Mouse (Mus musculus) midbrain, embryonic 11.5 days (tissue): ENCODE measurements at regions not wholly inside any gene's neighbourhood (a gene's known extent, or its start where the extent isn't known, plus 50 kb on each side); places are given as distances from the start of the nearest gene placed in this dataset.

Experiments used
- ATAC-seq: fragments of 200-750 bp; cut with Nextera tagmentation; 2 replicates; pipeline ENCODE4 v1.8.0; 2017; ENCODE audit warnings: moderate TSS enrichment, moderate library complexity; ENCODE audit not compliant: low FRiP score
- DNase-seq: peaks from one replicate; pipeline ENCODE4 v3.0.0; 2015; ENCODE audit warnings: low spot score; ENCODE audit errors: missing footprints
- H3K27ac ChIP-seq: fragments of 300-500 bp; sonication (generic); 2 replicates; pipeline ENCODE4 v1.5.1; 2014; ENCODE audit warnings: low read depth, low read length
- H3K27me3 ChIP-seq: fragments of 300-500 bp; sonication (generic); 2 replicates; pipeline ENCODE4 v1.6.1; 2014; ENCODE audit warnings: mild to moderate bottlenecking, low read length, moderate library complexity, mixed read lengths; ENCODE audit not compliant: control insufficient read depth, insufficient read depth
- H3K36me3 ChIP-seq: fragments of 300-500 bp; sonication (generic); 2 replicates; pipeline ENCODE4 v1.6.1; 2014; ENCODE audit warnings: mild to moderate bottlenecking, low read length, moderate library complexity, mixed read lengths; ENCODE audit not compliant: control insufficient read depth, insufficient read depth
- H3K4me1 ChIP-seq: fragments of 300-500 bp; sonication (generic); 2 replicates; pipeline ENCODE4 v1.6.1; 2014; ENCODE audit warnings: low read length; ENCODE audit not compliant: control insufficient read depth, insufficient read depth
- H3K4me2 ChIP-seq: fragments of 300-500 bp; sonication (generic); 2 replicates; pipeline ENCODE4 v1.6.1; 2014; ENCODE audit warnings: mild to moderate bottlenecking, moderate library complexity
- H3K4me3 ChIP-seq: fragments of 300-500 bp; sonication (generic); 2 replicates; pipeline ENCODE4 v1.5.1; 2014; ENCODE audit warnings: low read depth, low read length
- H3K9ac ChIP-seq: fragments of 300-500 bp; sonication (generic); 2 replicates; pipeline ENCODE4 v1.6.1; 2014; ENCODE audit warnings: low read length
- H3K9me3 ChIP-seq: fragments of 300-500 bp; sonication (generic); 2 replicates; pipeline ENCODE4 v1.6.1; 2016; ENCODE audit warnings: low read length; ENCODE audit not compliant: control insufficient read depth
- WGBS: fragments of 180-500 bp; shearing (Covaris S2); extraction: QIAGEN DNeasy Blood & Tissue Kit; methylation state at CpG from one replicate; pipeline ENCODE4 v1.1.7; 2014; 5-methylcytosine and 5-hydroxymethylcytosine counted together

DNA sequence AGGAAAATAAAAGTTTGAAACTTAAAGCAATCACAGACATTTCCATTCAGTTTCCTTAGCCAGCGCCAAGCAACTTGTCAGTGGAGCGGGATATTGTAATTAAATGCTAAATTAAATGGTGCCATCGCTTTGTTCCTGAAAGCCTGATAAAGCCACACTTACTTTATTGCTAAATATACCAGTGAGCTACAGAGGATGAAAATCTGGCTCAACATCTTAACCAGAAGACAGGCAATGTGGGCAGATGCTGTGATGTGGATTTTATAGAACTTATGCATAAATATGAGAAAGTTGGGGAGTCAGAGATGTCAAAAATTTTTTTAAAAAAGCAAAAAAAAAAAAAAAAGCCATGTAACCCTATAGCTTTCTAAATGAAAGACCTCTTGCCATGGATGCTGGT is 340.8 kb downstream of the Galc start:
- DNase-seq: no peak
- Histone ChIP-seq H3K4me2 (no peak overlapping the region), H3K4me1 (no peaks in the 10 kb centered on the region), H3K27ac (no peak overlapping the region), H3K27me3 (no peaks in the 10 kb centered on the region), H3K36me3 (no peaks in the 10 kb centered on the region), H3K9ac (no peak overlapping the region), H3K4me3 (no peak overlapping the region), H3K9me3 (no peaks in the 10 kb centered on the region)
- ATAC-seq: no peak
- WGBS: 90% methylated on average over 3 of the region's 3 CpGs

DNA sequence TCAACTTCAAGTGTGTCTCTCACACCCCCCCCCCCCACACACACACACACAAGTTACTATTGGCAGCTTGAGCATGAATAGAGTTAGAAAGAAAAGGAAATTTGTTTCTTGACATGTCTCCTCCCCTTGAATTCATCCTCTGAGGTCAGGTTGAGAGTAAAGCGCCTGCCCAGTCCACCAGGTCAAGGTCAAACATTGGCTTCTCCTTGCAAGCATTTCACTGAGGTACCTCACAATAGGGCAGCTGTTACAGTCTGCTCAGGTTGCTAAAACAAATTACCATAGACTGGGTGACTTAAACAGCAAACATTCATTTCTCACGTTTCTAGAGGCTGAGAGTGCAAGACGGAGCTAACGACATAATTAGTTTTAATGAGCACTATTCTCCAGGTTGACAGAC is 344.2 kb downstream of the Galc start:
- Histone ChIP-seq H3K4me1 (no peaks in the 10 kb centered on the region), H3K27ac (no peak overlapping the region), H3K9ac (no peak overlapping the region), H3K36me3 (no peaks in the 10 kb centered on the region), H3K4me3 (no peak overlapping the region), H3K4me2 (no peak overlapping the region), H3K27me3 (no peaks in the 10 kb centered on the region), H3K9me3 (no peaks in the 10 kb centered on the region)
- 80% methylated on average over 4 of the region's 4 CpGs for whole genome bisulfite sequencing
- ATAC-seq: no peak
- no peak for DNase-seq

DNA sequence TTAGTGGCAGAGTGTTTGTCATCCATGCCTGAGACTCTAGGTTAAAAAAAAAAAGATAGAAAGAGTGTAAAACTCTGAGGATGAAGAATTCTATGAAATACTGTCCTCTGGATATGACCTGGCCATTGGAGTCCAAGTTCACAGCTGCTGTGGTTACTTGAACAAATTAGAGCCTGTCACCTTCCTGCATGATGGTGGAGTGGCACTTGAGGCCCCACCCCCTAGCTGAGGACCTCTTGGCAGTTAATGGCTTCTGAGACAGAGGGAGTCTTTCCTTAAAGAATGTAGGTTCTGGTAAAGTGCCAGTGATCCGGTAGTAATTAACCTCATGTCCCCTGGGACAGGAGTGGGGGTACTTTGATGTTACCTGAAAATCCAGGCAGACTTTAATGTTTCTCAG is 346.5 kb downstream of the Galc start:
- DNase-seq (no peak), ATAC-seq (no peak)
- no peaks in the 10 kb centered on the region for H3K9me3 ChIP-seq
- H3K4me1 ChIP-seq: no peaks in the 10 kb centered on the region
- WGBS: 92% methylated on average over 1 of the region's 1 CpGs
- H3K27me3 ChIP-seq: no peaks in the 10 kb centered on the region
- no peak overlapping the region for H3K9ac ChIP-seq
- no peak overlapping the region for H3K4me3 ChIP-seq
- H3K4me2 ChIP-seq: no peak overlapping the region
- H3K27ac ChIP-seq: no peak overlapping the region
- H3K36me3 ChIP-seq: no peaks in the 10 kb centered on the region

DNA sequence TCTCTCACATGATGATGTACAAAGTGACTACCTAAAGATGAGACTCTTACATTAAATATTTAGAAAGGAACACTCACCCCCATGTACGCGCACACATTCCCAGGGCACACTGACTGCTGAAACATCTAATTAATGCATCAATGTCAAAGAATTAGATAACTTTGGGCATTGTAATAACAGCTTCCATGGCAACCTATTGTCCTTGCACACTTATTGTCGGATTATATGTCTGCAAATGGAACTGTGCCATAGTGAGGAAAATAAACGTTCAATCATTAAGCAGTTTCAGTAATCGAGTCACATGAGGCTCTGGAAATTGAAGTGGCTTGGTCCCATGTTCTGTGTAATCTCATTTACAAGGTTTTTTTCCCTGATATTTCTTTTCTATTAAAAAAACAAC is 360.0 kb downstream of the Galc start:
- Histone ChIP-seq H3K4me2 (no peak overlapping the region), H3K27me3 (no peaks in the 10 kb centered on the region), H3K4me3 (no peak overlapping the region), H3K36me3 (no peaks in the 10 kb centered on the region), H3K27ac (no peak overlapping the region), H3K9me3 (no peaks in the 10 kb centered on the region), H3K4me1 (no peaks in the 10 kb centered on the region), H3K9ac (no peak overlapping the region)
- no peak for ATAC-seq
- 73% methylated on average over 5 of the region's 5 CpGs for WGBS
- DNase-seq: no peak

DNA sequence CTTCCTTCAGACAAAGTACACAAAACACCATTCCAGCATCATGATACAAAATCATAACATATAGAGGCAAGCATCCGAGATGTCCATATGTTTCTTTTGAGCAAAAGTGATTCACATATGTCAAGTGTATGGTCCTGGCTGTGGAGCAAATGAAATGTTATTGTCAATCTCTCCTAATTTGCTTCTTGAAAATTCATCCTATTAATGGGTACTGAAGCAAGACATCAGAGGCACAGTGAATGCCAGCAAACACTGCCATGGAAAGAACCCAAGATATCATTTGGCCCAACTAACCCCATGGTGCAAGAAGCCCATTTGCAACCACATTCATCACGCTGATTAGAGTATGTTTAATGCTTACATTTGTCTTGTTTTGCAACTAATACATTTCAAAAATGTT is 361.1 kb downstream of the Galc start:
- H3K27me3 ChIP-seq: no peaks in the 10 kb centered on the region
- ATAC-seq (no peak), DNase-seq (no peak)
- WGBS: 80% methylated on average over 2 of the region's 2 CpGs
- H3K4me1 ChIP-seq: no peaks in the 10 kb centered on the region
- no peak overlapping the region for H3K9ac ChIP-seq
- no peaks in the 10 kb centered on the region for H3K9me3 ChIP-seq
- no peak overlapping the region for H3K4me3 ChIP-seq
- H3K27ac ChIP-seq: no peak overlapping the region
- H3K4me2 ChIP-seq: no peak overlapping the region
- H3K36me3 ChIP-seq: no peaks in the 10 kb centered on the region

DNA sequence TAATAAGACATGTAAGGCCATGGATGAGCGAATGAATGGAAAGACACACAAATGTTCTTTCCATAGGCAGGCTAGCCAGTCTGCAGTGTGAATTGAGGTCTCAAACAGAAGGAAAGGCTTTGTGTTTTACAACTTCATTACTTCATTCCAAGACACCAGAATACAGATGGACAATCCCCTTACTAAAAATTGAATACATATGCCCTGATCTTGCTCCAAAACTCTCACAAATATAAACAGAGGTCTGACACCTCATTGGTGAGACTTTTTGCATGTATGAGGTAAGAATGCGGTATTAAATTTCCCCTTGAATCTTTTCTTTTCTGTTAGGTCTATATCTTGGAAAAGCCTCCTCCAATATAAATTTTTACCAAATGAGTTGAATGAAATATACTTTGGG is 363.3 kb downstream of the Galc start:
- 89% methylated on average over 2 of the region's 2 CpGs for WGBS
- H3K4me3 ChIP-seq: no peak overlapping the region
- H3K27me3 ChIP-seq: no peaks in the 10 kb centered on the region
- H3K4me1 ChIP-seq: no peaks in the 10 kb centered on the region
- no peaks in the 10 kb centered on the region for H3K9me3 ChIP-seq
- H3K36me3 ChIP-seq: no peaks in the 10 kb centered on the region
- ATAC-seq (no peak), DNase-seq (no peak)
- H3K4me2 ChIP-seq: no peak overlapping the region
- no peak overlapping the region for H3K27ac ChIP-seq
- no peak overlapping the region for H3K9ac ChIP-seq

DNA sequence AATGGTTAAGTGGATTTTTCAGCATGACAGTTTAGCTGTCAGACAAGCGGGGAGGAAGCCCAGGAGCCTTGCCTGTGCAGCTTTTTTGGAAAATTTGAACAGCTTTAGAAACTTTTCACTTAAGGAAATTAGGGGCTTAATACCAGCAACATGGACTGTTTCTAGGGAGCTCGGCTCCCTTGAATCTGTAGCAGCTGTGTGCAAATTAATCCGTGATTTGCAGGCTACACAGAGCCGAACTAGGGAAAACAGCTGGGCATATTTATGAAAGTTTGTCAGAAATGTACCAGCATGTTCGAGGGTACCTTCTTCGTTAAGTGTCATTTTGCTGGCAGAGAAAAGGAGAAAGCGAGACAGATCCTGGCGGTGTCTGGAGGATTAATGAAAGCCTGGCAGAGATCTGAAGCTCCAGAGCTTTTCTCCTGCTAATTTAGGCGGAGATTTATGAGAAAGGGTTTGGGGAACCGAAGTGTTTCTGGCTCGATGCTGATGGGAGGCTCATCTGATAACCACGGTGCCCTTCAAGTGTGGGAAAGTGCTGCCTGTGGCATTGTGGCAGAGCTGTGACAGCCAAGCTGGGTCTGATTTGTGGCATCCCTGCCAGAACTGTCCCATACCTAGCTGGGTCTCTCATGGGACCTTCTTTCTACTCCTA is 370.3 kb downstream of the Galc start:
- Histone ChIP-seq H3K27me3 (no peaks in the 10 kb centered on the region), H3K4me1 (peaks cover 9% of the 10 kb centered on the region), H3K36me3 (no peaks in the 10 kb centered on the region), H3K4me2 (peak overlapping the region; percentile 24; the same call in 1 of the 2 replicates), H3K27ac (peak overlapping the region; percentile 9; the same call in 1 of the 2 replicates), H3K9me3 (no peaks in the 10 kb centered on the region), H3K9ac (no peak overlapping the region), H3K4me3 (no peak overlapping the region)
- ATAC-seq (peak; percentile 81), DNase-seq (peak; percentile 90)
- WGBS: 5% methylated on average over 12 of the region's 12 CpGs

DNA sequence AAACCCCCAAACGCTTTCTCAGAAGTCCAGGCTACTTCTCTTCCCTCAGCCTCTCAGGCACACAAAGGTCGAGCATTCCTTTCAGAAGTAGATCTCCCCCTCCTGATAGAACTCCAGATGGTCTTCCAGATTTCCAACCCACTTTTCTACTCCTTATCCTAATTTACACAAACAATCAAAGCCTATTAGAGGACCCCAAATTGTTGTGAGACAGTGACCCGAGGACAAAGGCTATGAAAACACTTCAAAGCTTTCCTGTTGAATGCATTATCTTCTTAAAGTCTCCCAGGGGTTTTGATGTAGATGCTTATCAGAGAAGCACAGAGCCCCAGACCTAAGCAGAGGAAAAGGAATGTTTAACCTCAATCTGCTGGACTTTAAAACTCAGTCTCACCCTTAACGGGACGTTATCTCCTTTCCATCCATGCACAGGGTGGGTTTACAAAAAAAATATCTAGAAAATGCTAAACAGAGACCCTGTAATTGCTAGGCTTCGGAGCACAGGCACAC is 370.9 kb downstream of the Galc start:
- DNase-seq: peak; percentile 86
- Histone ChIP-seq H3K27me3 (no peaks in the 10 kb centered on the region), H3K4me2 (peak overlapping the region; percentile 24; the same call in 1 of the 2 replicates), H3K36me3 (no peaks in the 10 kb centered on the region), H3K4me1 (peaks cover 9% of the 10 kb centered on the region), H3K27ac (no peak overlapping the region), H3K9me3 (no peaks in the 10 kb centered on the region), H3K4me3 (no peak overlapping the region), H3K9ac (no peak overlapping the region)
- peak; percentile 71 for ATAC-seq
- WGBS: 2% methylated on average over 6 of the region's 6 CpGs

DNA sequence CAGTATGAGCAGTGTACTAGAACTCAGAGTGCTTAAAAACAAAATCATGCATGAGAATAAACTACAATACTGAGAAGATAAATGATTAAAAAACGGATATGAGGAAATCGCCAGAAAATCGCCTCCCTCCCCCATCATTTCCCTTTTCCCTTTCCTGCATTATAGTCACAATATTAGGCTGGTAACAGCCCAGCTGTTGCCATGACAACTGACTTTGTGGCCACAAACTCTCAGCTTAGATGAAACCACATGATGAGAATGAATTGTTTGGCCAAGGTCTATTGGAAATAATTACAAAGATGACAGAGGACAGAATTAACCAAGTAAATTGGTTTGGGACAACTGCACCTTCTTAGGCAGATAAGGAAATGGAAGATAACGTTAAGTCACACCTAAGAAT is 376.8 kb downstream of the Galc start:
- no peaks in the 10 kb centered on the region for H3K9me3 ChIP-seq
- ATAC-seq (peak; percentile 35; the same call in 1 of the 2 replicates), DNase-seq (no peak)
- H3K9ac ChIP-seq: no peak overlapping the region
- H3K4me2 ChIP-seq: no peak overlapping the region
- no peak overlapping the region for H3K4me3 ChIP-seq
- H3K27me3 ChIP-seq: no peaks in the 10 kb centered on the region
- no peaks in the 10 kb centered on the region for H3K36me3 ChIP-seq
- WGBS: 70% methylated on average over 4 of the region's 4 CpGs
- no peak overlapping the region for H3K27ac ChIP-seq
- H3K4me1 ChIP-seq: no peaks in the 10 kb centered on the region
